Mouse (Mus musculus): Measurements from ENCODE around the gene Gm10401.
A peak's percentile ranks its signal among the peaks of the same experiment; 100 is the strongest.
"Not testable (repeated sequence)": the region's sequence is repeated elsewhere in the genome, so short reads cannot be mapped to it uniquely, and the experiment has no call there.

Gene Gm10401

DNA sequence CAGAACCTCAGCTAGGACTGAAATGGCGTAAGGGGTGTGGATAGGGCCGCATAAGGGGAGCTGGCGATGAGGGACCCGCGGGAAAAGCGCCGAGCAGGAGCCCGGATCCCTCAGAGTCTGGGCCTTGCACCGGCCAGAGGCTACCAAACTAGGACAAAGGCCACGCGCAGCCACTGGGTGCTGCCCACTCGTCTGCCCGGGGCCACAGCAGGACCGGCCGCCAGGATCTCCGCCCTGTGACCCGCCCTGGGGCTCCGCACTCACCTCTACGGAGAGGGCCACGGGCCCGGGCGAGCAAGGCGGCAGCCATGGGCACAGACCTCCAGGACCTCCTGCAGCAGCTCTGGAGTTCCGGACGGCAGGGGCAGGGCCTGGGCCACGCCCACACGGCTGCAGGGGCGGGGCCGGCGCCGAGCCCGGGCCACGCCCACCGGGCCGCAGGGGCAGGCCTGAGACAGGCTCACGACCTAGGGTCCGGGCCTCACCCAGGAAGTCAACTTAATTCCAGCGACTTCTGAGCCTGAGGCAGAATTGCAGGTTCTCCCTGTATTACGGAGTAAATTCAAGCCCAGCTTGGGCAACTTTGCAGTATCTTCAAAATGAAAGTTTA lies 21.0 kb upstream of the Gm10401 start, which contains the start of gene Acads:
Gene Acads (minus strand): TSS at position 386 of the 610 bp plus-strand sequence.
- DNase-seq (ENCODE audit: low spot score in 2 of 2), result peak; percentile 33 to 59

DNA sequence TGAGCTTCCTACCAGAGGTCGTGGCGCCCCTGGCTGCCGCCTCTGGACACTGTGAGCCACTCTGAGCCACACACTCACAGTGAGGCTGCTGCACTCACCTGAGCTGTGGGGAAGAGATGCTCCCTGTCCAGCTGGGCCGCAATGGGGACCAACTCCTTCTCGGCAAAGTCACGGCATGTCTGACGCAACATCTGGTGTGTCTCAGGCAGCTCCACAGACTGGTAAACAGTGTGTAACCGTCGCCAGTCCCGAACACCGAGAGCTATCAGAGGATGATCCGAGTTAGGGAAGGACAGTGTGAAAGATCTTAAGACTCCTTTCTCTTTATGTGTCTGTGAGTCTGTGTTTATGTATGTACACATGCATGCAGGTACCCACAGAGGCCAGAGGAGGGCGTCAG lies 19.4 kb upstream of the Gm10401 start:
- DNase-seq (ENCODE audit: low spot score in 2 of 2), result no peak

DNA sequence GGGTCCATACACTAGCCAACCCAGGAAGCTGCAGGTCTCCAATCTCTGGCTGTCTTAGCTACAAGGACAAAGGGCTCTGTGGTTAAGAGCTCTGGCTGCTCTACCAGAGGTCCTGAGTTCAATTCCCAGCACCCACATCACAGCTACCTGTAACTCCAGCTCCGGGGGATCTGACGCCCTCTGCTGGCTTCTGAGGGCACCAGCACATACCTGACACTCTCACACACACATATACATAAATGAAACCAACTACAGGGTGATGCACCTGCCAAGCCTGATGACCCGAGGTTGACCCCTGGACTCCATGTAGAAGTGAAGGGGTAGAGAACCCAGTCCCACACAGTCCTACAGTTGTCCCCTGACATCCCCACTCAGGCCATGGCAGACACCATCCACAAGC lies 18.3 kb upstream of the Gm10401 start:
- DNase-seq (ENCODE audit: low spot score in 2 of 2), result no peak

DNA sequence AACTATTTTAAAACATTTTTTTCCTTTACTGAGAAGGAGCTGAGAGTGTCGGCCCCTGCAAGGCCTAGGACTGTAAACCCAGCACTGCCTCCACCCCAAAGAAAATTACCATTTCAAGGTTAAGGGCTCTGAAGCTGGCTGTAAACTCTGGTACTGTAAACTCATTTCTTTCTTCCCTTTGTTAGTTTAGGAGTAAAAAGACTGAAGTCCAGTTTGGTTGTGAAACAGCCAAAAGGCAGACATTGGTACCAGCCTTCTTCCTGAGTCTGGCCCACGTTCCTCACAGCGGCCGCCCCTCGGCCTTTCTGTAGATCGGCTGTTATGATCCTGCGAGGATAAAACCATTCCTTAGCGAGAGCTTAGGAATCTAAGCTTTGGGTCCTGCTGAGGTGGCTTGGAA lies 16.4 kb upstream of the Gm10401 start:
- DNase-seq (ENCODE audit: low spot score in 2 of 2), result no peak

DNA sequence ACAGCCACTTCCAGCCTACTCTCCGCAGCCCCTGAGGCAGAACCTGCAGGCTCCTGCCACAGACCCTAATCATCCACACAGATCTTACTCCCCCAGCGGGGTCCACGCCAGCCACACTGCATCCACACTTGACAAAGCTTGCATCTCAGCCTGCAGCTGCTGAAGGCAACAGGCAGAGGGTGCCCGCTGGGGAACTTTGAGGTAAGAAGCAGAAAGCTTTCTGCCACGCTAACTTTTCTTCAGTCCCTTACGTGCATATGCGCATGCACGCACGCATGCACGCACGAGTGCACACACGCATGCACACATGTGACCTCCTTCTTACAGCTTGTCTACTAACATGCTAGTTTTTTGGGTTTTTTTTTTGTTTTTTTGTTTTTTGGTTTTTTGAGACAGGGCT lies 15.1 kb upstream of the Gm10401 start:
- no peak for DNase-seq (ENCODE audit: low spot score in 2 of 2)

DNA sequence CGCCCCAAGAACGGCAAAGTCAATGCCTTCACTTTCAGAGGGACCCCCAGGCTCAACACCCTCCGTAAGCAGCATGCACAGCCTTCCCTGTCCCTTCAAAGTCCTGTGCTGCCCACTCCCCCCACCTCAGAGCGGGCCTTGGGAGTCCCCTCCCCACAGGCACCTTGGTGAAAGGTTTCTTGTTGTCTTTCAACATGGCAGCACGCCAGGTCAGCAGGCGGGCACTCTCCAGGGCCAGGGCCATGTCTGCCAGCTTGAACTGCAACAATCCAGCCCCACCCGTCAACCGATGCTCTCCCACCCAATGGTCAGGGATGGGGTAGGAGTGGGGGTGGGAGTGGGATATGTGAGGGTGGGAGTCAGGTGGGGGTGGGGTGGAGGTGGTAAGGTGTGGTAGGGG lies 13.1 kb upstream of the Gm10401 start:
- no peak for DNase-seq (ENCODE audit: low spot score in 2 of 2)

DNA sequence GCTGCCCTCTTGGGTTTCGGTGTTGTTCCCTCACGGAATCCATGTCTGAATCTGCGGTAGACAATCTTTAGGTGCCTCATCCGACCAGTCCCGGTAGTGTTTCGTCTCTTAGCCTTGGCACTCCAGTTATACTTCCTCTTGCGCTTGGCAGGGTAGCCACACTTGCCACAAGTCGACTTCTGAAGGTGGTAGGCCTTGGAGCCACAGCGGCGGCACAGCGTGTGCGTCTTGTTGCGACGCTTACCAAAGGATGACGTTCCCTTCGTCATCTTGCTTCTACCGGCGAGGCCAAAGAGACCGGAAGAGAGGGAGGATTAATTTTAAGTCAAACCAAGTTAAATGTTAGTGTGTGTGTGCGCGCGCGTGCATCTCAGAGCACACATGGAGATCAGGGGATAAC lies 5.2 kb upstream of the Gm10401 start:
- not testable (repeated sequence) for DNase-seq (ENCODE audit: low spot score in 2 of 2)

DNA sequence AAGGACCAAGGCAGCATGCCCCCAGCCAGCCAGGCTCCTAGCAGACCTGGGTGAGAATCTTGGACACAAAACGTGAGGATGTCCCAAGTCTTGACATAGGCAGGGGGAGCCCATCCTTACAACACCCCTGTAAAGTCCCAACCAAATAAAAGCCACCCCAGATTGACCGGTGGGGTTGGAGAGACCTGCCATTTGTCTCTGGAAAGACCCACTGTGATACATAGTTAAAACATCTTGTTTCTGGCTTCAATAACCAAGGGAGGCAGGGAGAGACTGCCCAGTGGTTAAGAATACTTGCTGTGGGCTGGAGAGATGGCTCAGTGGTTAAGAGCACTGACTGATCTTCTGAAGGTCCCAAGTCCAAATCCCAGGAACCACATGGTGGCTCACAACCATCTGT lies 4.1 kb upstream of the Gm10401 start:
- no peak for DNase-seq (ENCODE audit: low spot score in 2 of 2)

DNA sequence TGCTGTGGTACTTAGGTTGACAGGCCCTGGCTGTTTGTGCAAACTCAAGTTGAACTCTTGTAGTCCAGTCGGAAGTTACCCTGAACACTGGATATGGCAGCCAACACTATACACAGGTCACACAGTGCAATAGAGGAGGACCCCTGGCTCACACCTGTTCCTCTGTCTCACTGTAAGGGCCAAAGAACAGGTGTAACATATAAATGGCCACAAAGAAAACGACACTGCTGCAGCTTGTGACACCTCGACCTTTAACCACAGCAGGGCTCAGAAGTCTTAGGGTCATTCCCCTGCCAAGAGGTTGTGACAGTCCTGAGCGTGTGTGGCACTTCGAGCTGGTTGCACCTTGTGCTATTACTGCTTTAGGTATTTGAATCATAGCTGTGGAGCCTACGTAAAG lies 2.4 kb upstream of the Gm10401 start:
- DNase-seq (ENCODE audit: low spot score in 2 of 2), result no peak

DNA sequence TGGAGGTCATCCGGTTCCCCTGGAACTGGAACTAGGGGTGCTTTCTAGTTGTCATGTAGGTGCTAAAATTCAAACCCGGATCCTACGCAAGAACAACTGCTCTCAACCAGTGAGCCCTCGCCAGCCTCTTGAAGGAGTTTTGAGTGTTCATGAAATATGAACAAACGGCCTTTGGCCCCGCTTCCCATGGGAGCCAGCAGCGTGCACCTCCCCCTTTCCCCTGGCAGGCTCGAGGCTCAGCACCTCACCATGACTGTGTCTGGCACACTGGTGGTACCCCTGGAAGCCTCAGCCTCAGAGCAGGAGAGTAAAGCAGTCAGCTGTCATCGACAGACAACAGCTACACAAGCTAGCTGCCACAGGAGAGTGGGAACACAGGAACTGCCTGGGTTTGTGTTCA lies 1.9 kb upstream of the Gm10401 start:
- no peak for DNase-seq (ENCODE audit: low spot score in 2 of 2)

DNA sequence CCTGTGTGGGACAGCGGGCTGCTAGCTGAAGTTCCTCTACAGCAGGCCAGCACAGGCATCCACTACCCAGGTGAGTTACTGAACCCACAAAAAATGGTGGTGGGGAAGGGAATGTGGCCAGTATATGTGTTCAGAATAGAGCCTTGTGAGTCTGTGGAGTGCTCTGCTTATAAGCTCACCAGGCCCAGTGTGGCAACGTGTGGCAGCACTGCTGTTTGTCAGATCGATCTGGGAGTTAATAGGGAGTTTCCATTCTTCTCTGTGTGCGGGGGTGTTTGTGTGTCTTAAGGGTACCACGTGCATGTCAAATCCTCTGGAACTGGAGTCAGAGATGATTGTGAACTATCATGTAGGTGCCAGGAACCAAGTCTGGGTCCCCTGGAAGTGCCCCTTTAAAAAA lies 1.4 kb upstream of the Gm10401 start:
- no peak for DNase-seq (ENCODE audit: low spot score in 2 of 2)

DNA sequence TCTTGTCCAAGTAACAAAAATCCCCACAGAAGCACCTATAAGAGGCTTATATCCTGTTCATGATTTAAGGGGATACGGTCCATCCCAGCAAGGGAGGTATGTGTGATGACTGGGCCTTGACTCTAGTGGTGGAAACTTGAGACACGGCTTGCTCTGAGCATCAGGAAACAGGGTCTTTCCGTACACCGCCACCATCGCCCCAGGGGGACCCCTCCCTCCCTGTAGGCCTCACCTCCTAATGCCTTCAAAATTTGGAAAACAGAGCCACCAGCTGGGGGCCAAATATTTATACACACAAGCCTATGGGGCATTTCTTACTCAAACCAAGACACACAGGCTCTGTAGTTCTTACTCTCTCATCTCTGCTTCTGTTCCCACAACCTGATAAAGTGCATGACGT lies 6.3 kb downstream of the Gm10401 start:
- DNase-seq (ENCODE audit: low spot score in 2 of 2), result no peak

DNA sequence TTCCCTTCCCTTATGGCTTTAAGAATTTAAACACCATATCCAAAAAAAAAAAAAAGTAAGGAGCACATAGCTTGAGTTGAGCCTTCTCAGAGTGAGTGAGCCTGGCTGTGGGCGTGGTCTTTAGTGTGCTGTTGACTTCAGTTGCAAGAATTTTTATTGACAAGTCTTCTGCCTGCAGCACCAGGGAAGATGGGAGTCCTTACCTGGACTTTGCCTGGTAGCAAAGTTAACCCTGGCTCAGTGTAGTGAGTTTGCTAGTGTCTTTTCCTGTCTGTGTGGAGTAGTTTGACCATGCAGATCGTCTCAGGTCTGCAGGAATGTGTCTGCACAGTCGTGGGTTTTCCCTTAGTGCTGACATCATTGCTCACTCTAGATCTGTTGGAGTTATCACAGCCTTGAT lies 7.1 kb downstream of the Gm10401 start:
- DNase-seq (ENCODE audit: low spot score in 2 of 2), result no peak

DNA sequence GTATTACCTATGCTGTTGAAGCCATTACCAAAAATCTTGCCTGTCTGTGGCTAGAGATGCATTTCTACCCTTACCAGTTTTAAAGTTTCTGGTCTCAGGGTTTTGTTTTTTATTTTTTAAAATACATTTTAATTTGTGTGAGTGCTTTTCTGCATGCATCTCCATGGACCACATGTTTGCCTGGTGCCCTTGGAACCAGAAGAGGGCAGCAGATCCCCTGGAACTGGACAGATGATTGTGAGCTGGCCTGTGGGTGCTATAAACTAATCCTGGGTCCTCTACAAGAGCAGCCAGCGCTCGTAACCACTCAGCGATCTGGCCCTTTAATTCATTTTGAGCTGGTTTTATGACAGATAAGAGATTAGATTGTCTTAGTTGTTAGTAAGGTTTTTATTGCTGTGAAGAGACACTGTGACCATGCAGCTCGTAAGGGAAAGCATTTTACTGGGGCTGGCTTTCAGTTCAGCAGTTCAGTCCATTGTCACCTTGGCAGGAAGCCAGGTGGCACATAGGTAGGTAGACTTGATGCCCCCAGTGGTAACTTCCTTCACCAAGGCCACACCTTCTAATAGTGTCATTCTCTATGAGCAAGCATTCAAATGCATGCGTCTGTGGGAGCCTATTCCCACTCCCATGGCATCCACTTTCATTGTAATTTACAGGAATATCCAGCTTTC lies 8.4 kb downstream of the Gm10401 start:
- DNase-seq (ENCODE audit: low spot score in 2 of 2), result no peak

DNA sequence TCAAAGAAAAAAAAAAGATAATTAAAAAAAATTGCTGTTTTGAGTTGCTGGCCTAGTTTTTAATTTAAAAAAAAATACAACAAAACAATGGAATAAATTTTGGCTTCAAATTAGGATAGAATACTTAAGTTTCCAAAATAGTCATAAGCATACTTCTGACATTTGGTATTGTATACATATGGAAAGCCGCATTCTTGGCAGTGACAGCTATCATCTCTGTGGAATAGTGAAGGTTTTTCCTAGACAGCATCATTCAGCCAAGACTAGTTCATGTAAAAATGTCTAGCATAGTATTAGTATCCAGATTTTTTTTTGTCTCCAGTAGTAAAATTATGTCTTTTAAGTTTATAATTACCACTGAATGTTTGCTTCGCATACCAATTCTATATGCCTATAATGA lies 12.4 kb downstream of the Gm10401 start:
- no peak for DNase-seq (ENCODE audit: low spot score in 2 of 2)

DNA sequence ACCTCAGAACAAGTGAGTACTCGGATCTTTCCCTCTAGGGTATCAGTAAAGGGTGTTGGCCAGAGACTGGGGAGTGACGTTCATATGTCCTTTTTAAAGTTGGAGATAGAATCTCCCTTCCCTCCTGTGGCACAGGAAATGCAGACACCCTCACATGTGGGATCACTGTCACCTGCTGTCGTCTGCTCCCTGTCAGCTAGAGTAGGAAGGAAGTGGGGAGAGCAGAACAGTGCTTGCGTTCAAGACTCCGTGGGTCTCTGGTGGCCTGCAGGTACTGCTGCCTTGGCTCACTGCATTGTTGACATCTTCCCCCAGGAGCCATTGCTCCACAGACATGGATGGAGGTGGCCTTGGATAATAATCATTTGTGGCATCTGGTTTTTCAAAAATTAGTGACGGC lies 14.6 kb downstream of the Gm10401 start:
- no peak for DNase-seq (ENCODE audit: low spot score in 2 of 2)

DNA sequence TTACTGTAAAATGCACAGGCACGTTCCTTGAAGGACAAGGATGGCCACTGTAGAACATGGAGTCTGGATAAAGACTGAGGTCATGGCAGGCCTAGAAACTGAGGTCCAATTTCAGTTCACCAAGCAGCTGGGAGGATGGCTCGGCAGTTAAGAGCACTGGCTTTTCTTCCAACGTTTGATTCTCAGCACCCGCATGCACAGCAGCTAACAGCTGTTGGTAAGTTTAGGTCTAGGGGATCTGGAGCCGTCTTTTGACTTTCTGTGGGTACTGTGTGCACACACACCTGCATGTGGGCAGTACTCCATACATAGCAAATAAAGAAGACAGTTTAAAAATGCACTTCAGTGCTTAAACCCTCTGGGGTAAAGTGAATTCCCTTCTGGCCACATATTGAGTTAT lies 16.5 kb downstream of the Gm10401 start:
- no peak for DNase-seq (ENCODE audit: low spot score in 2 of 2)

DNA sequence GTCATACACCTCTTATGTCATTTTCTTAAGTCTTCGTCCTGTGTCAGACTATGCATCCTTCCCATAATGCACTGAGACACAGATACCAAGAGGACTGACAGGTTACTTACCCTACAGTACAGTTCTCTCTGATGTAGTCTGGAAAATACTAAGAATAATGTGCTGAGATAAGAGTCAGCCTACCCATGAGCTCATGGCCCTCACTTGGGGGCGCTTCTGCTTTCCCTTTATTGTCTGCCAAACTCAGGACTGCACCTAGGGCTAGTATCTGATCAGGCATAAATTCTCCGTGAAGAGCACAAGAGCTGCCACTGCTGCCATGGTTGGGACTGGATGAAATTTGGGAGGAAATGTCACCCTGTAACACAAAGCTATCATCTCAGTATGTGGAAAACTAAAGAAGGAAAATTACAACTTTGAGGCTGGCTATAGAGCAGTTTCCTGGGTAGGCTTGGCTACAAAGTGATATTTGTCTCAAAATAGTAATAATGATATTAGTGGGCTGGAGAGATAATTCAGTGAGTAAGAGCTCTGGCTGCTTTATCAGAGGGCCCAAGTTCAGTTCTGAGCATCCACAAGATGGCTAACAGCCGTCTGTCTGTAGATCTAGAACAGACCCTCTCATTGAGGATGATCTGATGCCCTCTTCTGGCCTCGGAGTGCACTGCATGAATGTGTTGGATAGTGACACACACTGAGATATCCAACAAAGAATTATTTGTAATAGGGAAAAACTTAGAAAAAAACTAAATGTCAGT lies 21.8 kb downstream of the Gm10401 start:
- peak in 1 of 2 experiments; percentile 75 for DNase-seq (ENCODE audit: low spot score in 2 of 2)

DNA sequence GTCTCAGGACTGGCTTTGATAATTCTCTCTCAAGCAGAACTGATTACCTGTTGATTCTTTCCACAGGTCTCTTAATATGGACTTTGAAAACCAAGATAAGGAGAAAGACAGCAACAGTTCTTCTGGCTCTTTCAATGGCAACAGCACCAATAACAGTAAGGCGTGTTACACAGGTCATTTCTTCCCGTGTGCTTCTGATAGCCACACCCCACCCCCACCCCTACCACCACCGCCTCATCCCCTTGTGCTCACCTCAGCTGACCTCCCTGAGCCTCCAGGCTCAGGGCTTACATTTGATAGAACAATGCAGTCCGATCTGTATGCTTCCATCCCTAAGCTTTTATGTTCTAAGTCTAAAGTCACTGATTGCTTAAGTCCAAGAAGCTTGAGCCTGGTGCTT lies 23.3 kb downstream of the Gm10401 start:
- DNase-seq (ENCODE audit: low spot score in 2 of 2), result no peak

DNA sequence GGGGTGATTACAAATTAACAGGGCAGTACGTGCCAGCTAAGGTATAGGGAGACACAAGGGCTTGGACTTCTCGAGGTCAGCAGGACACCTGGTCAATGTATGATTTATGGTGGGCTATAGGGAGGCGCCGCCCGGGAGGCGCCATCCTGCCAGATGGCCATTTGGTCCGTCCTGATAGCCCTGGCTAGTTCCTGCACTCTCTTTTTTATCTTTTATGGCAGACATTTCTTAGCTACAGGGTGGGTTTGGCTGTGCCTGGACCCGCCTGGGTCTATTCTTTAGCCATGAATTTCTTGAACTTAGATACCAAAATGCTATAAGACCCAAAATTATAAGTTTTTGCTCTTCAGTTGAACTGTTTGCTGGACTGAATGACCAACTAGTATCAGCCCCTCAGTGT lies 24.8 kb downstream of the Gm10401 start:
- not testable (repeated sequence) for DNase-seq (ENCODE audit: low spot score in 2 of 2)

DNA sequence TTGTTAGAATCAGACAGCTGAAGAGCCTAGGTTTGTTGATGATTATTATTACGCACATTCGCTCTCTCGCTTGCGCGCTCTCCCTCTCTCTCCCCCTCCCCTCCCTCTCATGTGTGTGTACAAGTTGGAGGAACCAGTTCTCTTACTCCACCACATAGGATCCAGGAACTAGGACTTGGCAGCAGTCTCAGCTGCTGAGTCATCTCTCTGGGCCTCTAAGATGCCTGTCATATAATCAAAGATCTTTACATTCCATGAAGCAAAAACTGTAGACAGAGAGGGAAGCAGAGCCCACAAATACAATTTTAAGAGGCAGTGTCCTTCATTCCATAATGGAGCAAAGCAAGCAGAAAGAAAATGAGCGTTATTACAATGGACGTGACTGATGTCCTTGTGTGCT lies 26.0 kb downstream of the Gm10401 start:
- DNase-seq (ENCODE audit: low spot score in 2 of 2), result peak in 1 of 2 experiments; percentile 77

DNA sequence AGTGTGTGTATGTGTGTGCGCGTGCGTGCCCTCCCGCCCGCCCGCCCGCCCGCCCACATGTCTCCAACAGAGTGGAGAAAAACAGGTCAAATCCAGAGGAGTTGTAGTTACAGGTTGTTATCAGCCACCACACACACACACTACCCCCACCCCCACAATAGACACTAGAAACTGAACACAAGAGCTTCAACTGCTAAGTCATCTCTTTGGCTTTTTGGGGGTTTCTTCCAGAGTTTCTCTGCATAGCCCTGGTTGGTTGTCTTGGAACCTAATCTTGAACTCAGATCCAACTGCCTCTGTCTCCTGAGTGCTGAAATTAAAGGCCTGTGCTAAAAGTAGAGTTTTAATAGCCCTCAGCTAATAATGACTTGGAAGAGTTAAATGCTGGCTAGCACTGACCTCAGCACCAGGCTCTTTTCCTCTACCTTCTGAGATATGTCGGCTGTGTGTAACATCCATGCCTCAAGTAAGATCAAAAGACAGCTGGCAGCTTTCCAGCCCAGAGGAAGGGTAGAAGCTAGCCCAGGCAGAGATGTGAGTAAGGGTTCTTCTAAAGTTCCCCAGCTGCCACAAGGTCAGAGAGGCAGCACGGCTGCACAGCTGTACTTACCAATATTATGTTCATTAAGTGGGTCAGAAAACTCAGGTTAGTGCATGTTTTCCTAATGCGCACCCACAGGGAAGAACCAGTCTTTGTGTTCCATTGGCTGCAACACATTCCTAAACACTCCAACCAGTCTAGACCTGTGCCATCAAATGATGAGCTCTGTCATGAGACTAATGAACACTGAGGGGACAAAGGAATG lies 26.8 kb downstream of the Gm10401 start:
- no peak for DNase-seq (ENCODE audit: low spot score in 2 of 2)

Data from left cerebral cortex, adult 9 months (tissue).